Mouse (Mus musculus) ovary, postnatal 14 days (tissue): ENCODE results near the gene Hlx.

ENCODE experiments used
- DNase-seq: peaks from one replicate; pipeline ENCODE4 v3.0.0; 2022; ENCODE audit warnings: low spot score

The Hlx gene

GRCm38 (mm10) chr1:184732556-184733049 lies at the start of gene Hlx:
TSS of gene Hlx (minus strand) at chr1:184732619.
- DNase-seq, result no peak

- DNase-seq, result no peak
Measured at GRCm38 (mm10) chr1:184782161-184782513, 49.7 kb upstream of the Hlx start.

DNA sequence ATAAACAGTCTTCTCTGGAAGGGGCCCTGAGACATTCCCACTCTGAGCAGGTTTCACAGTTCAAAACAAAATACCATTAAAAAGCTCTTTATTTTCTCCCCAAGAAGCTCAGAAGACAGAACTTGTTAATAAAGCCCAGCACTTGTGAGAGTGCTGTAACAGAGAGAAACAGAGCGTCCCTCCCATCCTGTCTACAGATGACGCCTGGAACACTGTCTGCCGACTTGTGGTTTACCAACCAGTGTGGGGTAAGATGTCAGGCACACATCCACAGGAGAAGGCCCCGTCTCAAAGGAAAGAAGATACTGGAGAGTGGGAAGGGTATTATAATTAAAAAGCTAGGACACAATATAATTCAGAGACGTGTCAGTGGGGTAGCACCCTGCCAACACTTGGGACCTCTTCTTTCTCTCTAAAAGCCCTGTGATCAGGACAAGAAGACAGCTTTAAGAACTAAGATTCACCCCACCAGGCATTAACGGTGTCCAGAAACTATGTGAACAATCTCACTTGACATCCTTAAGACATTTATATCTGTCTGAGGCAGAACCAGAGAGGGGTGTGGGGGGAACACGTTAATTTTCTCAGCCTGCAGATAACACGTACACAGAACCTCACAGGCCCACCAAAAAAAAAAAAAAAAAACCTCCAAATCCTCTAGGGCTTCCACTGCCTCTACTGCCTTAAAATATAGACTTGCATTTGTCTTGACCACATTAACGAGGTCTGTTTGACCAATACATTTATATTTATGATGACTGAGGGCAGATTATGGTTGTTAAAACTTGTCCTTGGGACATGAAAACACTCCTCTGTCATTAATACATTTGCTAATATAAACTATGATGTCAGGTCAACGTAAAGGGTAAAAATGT lies 49.1 kb upstream of the Hlx start:
- DNase-seq, result no peak

DNA sequence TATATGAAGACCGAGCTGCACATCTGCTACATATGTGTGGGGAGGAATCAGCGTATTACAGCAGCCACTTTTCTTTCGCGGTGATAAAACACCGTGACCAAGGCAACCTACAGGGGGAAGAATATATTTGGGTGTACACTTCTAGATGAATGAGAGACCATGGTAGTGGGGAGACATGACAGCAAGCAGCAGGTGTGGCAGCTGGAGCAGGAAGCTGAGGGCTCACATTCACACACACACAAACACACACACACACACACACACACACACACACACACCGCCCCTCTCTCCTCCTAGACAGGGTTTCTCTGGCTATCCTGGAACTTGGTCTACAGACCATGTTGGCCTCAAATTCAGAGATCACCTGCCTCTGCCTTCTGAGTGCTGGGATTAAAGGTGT lies 45.7 kb upstream of the Hlx start:
- DNase-seq, result no peak

GRCm38 (mm10) chr1:184777061-184777795 lies 44.8 kb upstream of the Hlx start:
- DNase-seq, result no peak

DNA sequence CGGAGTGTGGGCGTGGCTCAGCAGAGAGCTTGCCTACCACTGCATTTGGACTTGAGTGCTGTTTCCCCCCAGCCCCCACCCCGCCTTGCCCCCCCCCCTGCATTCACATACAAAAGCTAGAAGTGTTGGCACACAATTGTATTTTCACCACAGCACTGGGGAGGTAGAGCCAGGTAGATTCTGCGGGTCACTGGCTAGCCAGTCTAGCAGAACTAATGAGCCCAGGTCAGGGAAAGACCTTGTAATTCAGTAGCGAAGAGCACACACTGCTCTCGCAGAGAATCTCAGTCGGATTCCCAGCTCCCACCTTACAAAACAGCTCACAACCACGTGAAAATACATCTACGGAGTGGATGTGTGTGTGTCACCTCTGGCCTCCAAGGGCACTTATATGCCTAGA lies 42.9 kb upstream of the Hlx start:
- no peak for DNase-seq

DNA sequence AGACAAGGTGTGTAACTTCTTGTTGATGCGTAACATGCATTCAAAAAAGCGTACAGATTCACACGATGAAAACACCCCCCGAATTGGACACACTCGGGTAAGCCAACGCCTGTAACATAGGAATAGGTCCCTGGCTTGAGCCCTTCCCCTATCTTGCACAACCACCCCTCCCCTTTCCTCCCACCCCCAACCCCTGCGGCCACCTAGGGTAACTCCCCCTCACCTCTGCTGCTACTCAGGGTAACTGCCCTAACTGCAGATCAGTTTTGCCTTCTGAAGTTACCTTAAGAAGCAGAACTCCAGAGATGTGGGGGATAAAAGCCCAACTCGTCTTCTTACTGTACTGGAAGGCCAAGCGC lies 39.5 kb upstream of the Hlx start:
- DNase-seq, result no peak

DNA sequence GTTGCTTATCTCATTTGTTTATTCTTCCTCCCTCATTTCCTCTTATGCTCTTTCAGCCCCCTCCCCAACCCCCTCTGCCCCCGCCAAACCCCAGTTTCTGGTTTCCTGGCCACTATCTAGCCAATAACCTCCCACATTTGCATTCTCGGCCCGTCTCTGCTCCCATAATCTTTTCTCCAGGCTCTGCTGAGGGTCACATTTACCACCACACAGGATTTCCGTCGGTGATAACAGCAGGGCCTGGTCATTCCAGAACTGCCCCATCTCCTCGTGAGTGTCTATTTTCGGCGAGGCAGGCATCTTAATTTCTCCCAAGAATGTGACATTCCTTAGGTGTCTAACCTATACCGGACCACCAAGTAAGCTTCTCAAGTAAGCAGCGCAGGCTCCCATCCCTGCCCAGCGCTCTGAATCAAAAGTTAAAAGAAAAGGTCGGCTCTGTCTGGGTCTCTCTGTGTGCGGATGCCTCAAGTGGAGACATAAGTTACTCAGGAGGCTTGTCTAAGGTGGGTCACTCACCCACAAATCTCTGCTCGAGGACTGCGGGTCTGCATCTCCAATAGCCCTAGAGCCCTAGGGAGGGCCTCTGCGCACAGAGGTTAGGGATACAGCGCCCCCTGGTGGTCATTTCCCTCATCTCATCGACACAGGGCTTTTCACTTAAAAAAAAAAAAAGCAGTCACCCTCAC lies 38.9 kb upstream of the Hlx start:
- peak; percentile 76 for DNase-seq

GRCm38 (mm10) chr1:184763866-184764265 lies 31.4 kb upstream of the Hlx start:
- DNase-seq, result no peak

GRCm38 (mm10) chr1:184762941-184763340 lies 30.5 kb upstream of the Hlx start:
- DNase-seq, result no peak

DNA sequence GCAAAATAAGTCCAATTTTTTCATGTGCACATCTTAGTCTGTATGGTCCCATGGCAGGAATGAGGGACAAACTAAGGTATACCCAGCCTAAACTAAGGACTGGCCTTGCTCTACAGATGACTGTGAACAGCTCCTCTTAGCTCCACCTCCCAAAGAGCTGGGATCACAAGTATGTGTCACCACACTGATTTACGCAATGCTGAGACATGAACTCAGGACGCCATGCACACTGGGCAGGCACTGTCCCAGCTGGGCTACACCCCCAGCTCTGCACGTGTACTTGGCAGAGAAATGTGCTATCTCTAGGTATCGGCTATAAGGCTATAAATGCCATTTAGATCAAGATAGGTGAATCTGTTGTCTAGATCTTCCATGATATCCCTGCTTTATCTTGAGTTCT lies 29.6 kb upstream of the Hlx start:
- DNase-seq, result no peak

GRCm38 (mm10) chr1:184752671-184753070 lies 20.3 kb upstream of the Hlx start:
- no peak for DNase-seq

DNA sequence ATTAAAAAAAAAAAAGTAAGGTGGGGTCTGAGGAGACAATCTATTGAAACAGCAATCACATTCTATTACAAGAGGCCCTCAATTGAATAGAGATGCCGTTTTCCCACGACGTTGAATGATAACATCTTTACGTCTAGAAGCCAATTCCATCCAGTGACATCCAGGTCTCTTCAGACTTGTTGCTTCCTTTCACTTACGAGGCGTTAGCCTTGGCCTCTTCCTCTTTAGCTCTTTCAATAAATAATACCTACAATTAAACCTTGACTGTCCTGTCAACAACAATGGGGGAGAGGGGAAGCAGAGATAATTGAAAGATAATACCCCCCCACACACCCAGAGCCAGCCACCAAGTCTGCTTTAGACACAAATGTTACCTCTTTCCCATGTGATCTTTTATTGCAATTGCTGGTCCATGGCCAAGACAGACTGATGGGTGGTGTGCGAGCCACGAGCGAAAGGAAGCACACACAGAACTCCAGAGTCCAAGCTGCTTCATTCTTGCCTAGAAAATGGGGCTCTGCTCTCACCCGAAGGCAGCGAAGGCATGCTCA lies 17.8 kb upstream of the Hlx start:
- no peak for DNase-seq

GRCm38 (mm10) chr1:184748692-184749152 lies 16.3 kb upstream of the Hlx start:
- DNase-seq, result no peak

GRCm38 (mm10) chr1:184737876-184738479 lies 5.6 kb upstream of the Hlx start:
- DNase-seq, result peak; percentile 38

- no peak for DNase-seq
Measured at GRCm38 (mm10) chr1:184737228-184737627, 4.8 kb upstream of the Hlx start.

- DNase-seq, result no peak
Measured at GRCm38 (mm10) chr1:184736260-184736659, 3.8 kb upstream of the Hlx start.

DNA sequence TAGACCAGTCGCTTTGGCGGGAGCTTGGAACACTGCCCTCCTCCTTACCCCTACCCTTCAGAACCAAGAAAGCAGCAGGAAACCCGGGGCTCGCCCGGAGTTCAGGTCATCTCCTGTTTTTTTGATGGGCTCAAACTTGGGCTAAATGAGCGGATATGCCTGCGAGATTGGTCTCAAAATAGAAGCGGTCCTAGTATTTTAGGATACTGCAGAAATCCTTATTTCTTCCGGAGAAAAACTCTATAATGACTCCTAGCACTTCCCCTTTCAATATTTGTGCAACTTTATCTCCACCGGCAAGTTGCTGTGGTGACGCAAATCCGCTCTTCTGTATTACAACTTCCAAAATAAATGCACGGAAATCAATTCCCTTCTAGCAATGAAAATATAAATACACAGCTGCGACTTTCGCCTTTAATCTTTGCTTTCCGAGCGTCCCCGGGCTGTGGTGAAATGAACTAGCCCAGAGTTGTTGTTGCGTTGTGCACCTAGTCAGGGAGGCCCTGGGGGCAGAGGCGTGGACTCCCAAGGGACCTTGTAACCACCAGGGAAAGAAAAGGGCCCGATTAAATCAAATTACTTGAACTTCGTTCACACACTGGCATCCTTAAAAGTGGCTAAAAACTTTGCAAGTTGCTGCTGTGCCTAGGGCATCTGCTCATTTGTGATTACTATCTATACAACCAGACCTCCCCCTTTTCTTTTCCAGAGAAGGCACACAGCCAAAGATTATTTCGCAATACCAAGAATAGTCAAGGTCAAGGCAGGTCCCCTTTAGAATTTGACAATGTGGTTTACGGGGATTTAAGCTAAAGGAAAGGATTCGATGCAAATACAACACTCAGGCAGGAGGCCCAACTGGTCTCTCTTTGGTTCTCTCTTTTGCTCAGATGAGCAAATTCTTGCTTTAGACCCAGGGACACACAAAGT lies 2.8 kb upstream of the Hlx start:
- no peak for DNase-seq

DNA sequence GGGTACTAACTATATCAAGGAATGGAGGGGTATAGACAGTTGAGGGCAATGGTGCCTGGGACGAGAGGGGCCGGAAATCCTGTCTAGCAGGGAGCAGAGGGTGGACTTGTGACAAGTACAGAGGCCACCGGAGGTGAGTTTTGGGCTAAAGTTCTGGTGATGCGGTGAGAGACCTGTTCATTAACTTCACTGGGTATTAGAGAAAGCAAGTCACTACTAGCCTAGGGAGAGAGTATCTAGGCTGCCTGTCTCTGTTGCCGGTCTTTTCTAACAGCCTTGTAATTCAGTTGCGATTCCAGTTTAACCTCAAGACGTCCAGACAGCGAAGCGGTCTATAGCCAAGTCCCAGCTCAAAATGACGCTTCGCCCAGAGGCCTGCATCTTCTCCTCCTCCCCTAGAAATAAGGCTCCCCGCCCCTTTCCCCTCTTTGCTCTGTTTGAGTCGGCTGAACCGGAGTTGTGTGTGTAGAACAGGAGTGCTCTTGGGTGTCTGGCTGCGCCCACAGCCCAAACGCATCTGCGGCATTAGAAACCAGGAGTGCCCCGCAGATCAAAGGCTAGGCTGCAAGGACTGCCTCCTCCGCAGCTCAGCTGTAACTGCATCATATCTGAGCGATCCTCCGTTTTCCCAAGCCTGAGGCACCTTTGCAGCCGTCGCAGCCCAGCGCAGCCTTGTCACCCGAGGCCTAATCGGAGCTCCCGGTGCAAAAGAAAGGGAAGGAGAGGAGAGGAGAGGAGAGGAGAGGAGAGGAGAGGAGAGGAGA lies 1.8 kb upstream of the Hlx start:
- no peak for DNase-seq
